Mouse (Mus musculus): Measurements from ENCODE around the gene Midn. TPM values are rescaled to one million over a fixed set of nuclear protein-coding genes. Genes with fewer than 3 reads are reported as not detected.

Midn gene
- 42.1 and 54.5 TPM in 2 replicates for polyA plus RNA-seq (2016; fragmentation: Nextera tagmentation; extraction: Ambion mirVana)

DNA sequence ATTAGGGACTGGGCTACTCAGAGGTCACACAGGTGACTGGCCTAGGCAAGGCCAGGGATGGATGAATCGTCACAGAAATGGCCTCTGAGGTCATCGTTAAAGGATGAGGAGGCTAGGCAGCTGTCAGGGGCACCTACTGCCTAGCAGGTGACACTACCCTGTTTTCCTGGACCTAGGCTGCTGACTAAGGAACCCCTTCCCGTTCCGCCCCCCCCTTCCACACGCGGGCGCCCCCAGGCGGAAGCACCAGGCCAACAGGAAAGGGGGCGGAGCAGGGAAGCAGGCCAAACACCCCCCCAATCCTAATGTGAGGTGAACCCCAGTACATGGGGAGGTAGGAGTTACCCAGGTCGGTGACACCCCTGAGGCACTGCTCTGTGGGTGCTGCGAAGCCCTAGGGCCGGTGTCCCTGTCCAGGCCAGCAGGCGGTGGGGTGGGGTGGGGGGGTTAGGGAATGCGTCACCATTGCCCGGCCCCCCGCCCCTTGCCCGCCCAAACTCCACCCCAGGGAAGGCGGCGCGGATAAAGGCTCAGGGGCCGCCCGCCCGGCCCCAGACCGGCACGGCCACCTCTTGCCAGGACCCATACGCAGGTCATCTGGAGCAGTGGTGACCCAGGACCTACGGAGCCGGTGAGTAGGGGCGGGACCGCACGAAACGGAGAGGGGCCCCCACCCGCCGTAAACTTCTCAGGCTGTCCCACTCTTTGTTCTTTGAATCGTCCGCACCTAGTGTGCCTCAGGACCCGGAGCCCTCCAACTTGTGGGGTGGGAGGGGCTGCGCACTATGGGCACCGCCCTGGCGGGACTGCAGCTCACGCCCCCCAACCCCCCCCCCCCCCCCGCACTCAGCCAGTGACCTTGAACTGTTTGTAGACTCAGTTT lies at the start of gene Midn:
Midn (plus strand) TSS at position 554 of the 883 bp plus-strand sequence.
- H3K36me3 ChIP-seq, result peaks cover 40% of the 10 kb centered on the region
- WGBS, result under 1% methylated on average over 42 of the region's 42 CpGs

DNA sequence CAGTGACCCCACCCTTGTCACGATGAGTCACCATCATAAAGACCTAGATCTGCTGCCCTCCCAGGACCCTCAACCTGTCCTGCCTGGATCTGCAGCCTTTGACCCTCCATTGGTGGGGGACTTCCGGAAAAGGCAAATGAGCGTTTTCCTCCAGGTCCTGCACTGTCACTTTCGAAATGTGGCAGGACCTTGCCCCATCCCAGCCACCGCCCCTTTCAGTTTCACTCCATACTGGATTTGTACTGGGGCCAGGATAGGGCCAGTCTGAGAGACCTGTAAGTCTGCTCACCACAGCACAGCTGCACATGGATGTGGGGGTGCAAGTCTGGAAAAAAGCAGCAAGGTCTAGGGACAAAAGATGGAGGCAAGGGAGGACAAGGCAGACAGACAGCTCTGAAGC lies 49.4 kb upstream of the Midn start:
- WGBS, result 91% methylated on average over 5 of the region's 5 CpGs
- Histone ChIP-seq H3K36me3 (no peaks in the 10 kb centered on the region; the same call in 1 of the 2 replicates), H3K27me3 (no peaks in the 10 kb centered on the region), H3K4me2 (replicated peaks) (no peak overlapping the region), H3K4me1 (peaks cover 32% of the 10 kb centered on the region), H3K9ac (no peak overlapping the region), H3K27ac (no peak overlapping the region), H3K4me3 (no peak overlapping the region), H3K9me3 (replicated peaks) (no peaks in the 10 kb centered on the region)
- ATAC-seq (ENCODE audit: low FRiP score), result no peak

More for the DNA sequence above, at the start of gene Midn:
- H3K9ac ChIP-seq, result peak within 1 kb of the TSS; percentile 91
- ATAC-seq (ENCODE audit: low FRiP score), result peak; percentile 24
- peak within 1 kb of the TSS; percentile 97 for H3K27ac ChIP-seq
- peak within 1 kb of the TSS; percentile 99 for H3K4me3 ChIP-seq
- H3K4me1 ChIP-seq, result peaks cover 38% of the 10 kb centered on the region
- H3K4me2 ChIP-seq (replicated peaks), result peak within 1 kb of the TSS; percentile 72
- no peaks in the 10 kb centered on the region for H3K27me3 ChIP-seq
- no peaks in the 10 kb centered on the region for H3K9me3 ChIP-seq (replicated peaks)

DNA sequence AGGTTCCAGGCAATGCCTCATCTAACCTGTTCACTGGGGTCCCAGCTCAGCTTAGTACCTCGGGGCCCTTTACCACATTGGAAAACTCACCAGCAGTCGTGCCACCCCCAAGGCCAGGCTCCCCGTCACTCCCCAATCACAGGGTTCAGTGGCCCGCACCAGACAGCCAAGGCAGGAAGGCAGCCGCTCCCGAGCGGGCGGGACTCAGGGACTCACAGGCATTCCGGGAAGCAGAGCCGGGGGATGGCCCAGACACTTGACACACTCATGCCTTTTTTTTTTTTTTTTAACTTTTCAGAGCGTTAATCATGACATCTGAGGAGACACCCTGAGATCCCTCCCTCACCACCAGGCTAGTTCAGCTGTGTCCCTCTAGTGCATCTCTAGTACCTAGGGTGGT lies 47.1 kb upstream of the Midn start:
- Histone ChIP-seq H3K9ac (no peak overlapping the region), H3K9me3 (replicated peaks) (no peaks in the 10 kb centered on the region), H3K27ac (no peak overlapping the region), H3K4me1 (peaks cover 28% of the 10 kb centered on the region), H3K36me3 (no peaks in the 10 kb centered on the region; the same call in 1 of the 2 replicates), H3K27me3 (no peaks in the 10 kb centered on the region), H3K4me2 (replicated peaks) (peak overlapping the region; percentile 95), H3K4me3 (no peak overlapping the region)
- ATAC-seq (ENCODE audit: low FRiP score), result no peak
- 68% methylated on average over 11 of the region's 11 CpGs for WGBS

GRCm38 (mm10) chr10:80102216-80102915 lies 45.7 kb upstream of the Midn start:
- under 1% methylated on average over 44 of the region's 59 CpGs for WGBS
- H3K27me3 ChIP-seq, result no peaks in the 10 kb centered on the region
- peaks cover 24% of the 10 kb centered on the region for H3K4me1 ChIP-seq
- H3K9ac ChIP-seq, result peak overlapping the region; percentile 91
- peak overlapping the region; percentile 95 for H3K4me2 ChIP-seq (replicated peaks)
- H3K27ac ChIP-seq, result peak overlapping the region; percentile 57; the same call in 1 of the 2 replicates
- no peaks in the 10 kb centered on the region; the same call in 1 of the 2 replicates for H3K36me3 ChIP-seq
- no peaks in the 10 kb centered on the region for H3K9me3 ChIP-seq (replicated peaks)
- ATAC-seq (ENCODE audit: low FRiP score), result peak; percentile 81
- peak overlapping the region; percentile 94 for H3K4me3 ChIP-seq

DNA sequence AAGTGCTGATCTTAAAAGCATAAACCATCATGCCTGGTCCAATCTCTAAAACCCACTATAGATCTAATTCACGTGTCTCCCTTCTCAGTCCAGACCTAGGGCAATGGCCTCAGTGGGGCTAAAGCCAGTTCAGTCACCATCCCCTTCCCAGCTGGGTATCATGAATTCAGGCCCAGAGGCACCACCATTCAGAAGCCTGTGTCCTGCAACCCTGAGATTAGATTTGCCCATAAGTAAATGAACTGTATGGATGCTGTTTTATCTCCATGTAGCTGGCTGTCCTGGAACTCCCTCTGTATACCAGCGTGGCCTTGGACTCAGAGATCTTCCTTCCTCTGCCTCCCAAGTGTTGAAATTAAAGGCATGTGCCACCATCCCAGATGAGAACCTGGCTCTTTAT lies 45.0 kb upstream of the Midn start:
- no peak for ATAC-seq (ENCODE audit: low FRiP score)
- Histone ChIP-seq H3K9ac (peak overlapping the region; percentile 91; the same call in 1 of the 2 replicates), H3K4me1 (peaks cover 17% of the 10 kb centered on the region), H3K4me3 (peak overlapping the region; percentile 94), H3K36me3 (no peaks in the 10 kb centered on the region; the same call in 1 of the 2 replicates), H3K9me3 (replicated peaks) (no peaks in the 10 kb centered on the region), H3K4me2 (replicated peaks) (peak overlapping the region; percentile 95; the same call in 1 of the 2 replicates), H3K27ac (peak overlapping the region; percentile 57; the same call in 1 of the 2 replicates), H3K27me3 (no peaks in the 10 kb centered on the region)
- WGBS, result 83% methylated on average over 2 of the region's 2 CpGs

- H3K9ac ChIP-seq, result no peak overlapping the region
- H3K9me3 ChIP-seq (replicated peaks), result no peaks in the 10 kb centered on the region
- no peak overlapping the region for H3K27ac ChIP-seq
- ATAC-seq (ENCODE audit: low FRiP score), result no peak
- H3K4me1 ChIP-seq, result peaks cover 17% of the 10 kb centered on the region
- H3K4me2 ChIP-seq (replicated peaks), result no peak overlapping the region
- H3K27me3 ChIP-seq, result no peaks in the 10 kb centered on the region
- WGBS, result 77% methylated on average over 3 of the region's 3 CpGs
- no peaks in the 10 kb centered on the region for H3K36me3 ChIP-seq
- no peak overlapping the region for H3K4me3 ChIP-seq
Observed at GRCm38 (mm10) chr10:80104181-80104580, 43.9 kb upstream of the Midn start.

- Histone ChIP-seq H3K36me3 (no peaks in the 10 kb centered on the region), H3K4me3 (no peak within 1 kb of the TSS), H3K9me3 (replicated peaks) (no peaks in the 10 kb centered on the region), H3K9ac (no peak within 1 kb of the TSS; the same call in none of the 2 replicates), H3K27ac (no peak within 1 kb of the TSS), H3K27me3 (no peaks in the 10 kb centered on the region), H3K4me1 (peaks cover 12% of the 10 kb centered on the region), H3K4me2 (replicated peaks) (no peak within 1 kb of the TSS)
- no peak for ATAC-seq (ENCODE audit: low FRiP score)
- 69% methylated on average over 5 of the region's 5 CpGs for WGBS
Observed at GRCm38 (mm10) chr10:80105460-80105859, 42.6 kb upstream of the Midn start, which contains the start of gene Sbno2. Sbno2 (minus strand) TSS chr10:80105571.

- Histone ChIP-seq H3K9me3 (replicated peaks) (no peaks in the 10 kb centered on the region), H3K9ac (no peak overlapping the region; the same call in none of the 2 replicates), H3K4me3 (no peak overlapping the region), H3K27ac (no peak overlapping the region), H3K4me2 (replicated peaks) (no peak overlapping the region), H3K27me3 (no peaks in the 10 kb centered on the region), H3K4me1 (peaks cover 10% of the 10 kb centered on the region), H3K36me3 (no peaks in the 10 kb centered on the region)
- WGBS, result 68% methylated on average over 5 of the region's 5 CpGs
- ATAC-seq (ENCODE audit: low FRiP score), result no peak
Observed at GRCm38 (mm10) chr10:80105926-80106325, 42.1 kb upstream of the Midn start.

DNA sequence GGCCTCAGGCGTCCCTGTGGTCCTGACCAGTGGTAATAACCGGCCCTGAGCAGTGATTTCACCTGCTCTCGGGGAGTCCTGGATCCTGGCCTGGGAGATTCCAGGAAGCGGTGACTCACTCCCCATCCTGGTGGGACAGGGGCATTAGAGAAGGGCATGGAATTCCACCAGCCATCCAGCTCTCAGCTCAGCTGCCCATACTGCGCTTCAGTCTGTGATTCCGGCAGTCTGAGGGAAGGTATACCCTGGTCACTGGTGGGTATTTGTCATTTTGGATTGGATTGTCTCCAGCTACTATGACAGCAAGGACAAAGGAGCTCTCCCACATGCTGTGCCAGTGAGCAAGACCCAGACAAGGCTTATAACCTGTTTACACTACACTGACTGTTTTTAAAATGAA lies 40.4 kb upstream of the Midn start:
- H3K9me3 ChIP-seq (replicated peaks), result no peaks in the 10 kb centered on the region
- H3K27me3 ChIP-seq, result no peaks in the 10 kb centered on the region
- no peak overlapping the region for H3K4me2 ChIP-seq (replicated peaks)
- no peaks in the 10 kb centered on the region; the same call in 1 of the 2 replicates for H3K4me1 ChIP-seq
- H3K27ac ChIP-seq, result no peak overlapping the region
- no peak overlapping the region for H3K4me3 ChIP-seq
- WGBS, result 64% methylated on average over 6 of the region's 6 CpGs
- H3K36me3 ChIP-seq, result no peaks in the 10 kb centered on the region
- ATAC-seq (ENCODE audit: low FRiP score), result no peak
- no peak overlapping the region for H3K9ac ChIP-seq

DNA sequence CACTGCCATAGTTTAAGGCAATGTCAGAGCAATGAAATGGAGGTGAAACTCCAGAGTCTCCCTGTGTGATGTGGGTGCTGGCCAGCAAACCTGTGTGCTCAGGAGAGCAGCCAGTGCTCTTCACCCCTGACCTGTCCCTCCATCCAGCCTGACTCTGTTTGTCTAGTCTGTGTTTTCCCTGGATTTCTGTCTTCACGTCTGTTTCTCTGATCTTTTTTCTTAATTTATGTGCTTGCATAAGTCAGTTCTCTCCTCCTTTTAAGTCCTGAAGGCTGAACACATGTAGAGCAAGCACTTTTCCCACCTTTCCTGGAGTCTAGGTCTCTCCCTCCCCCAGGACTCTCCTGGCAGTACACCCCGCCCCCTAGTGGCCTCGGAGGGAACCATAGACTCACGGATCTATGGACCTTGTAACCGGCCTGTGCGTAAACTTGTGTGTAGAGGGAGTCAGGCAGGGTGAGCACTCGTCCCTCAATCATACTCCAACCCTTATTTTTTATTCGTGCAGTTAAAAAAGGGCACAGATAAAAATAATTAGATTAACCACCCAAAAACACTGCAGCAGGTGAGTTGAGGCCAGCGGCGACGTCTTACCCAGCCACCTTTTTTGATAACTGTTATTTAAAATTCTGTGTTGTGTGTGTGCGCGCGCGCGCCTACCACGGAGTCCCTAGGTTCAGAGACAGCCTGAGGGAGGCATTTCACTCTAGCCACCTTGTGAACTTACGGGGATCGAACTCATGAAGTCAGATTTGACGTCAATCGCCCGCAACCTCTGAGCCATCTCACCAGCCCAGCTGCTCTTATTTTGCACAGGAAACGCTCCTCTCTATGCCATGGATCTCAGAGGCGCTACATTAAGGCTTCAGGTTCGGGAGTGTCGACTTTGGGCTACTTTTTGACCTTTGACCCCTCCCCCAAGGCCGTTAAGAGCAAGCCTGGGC lies 33.5 kb upstream of the Midn start:
- Histone ChIP-seq H3K4me3 (peak overlapping the region; percentile 94), H3K4me2 (replicated peaks) (peak overlapping the region; percentile 53), H3K27me3 (no peaks in the 10 kb centered on the region), H3K4me1 (peaks cover 33% of the 10 kb centered on the region), H3K27ac (peak overlapping the region; percentile 81), H3K9ac (peak overlapping the region; percentile 27; the same call in 1 of the 2 replicates), H3K36me3 (peaks cover 15% of the 10 kb centered on the region), H3K9me3 (replicated peaks) (no peaks in the 10 kb centered on the region)
- ATAC-seq (ENCODE audit: low FRiP score), result peak; percentile 39
- 3% methylated on average over 27 of the region's 27 CpGs for WGBS

- Histone ChIP-seq H3K9ac (peak within 1 kb of the TSS; percentile 91), H3K27me3 (no peaks in the 10 kb centered on the region), H3K4me3 (peak within 1 kb of the TSS; percentile 94), H3K9me3 (replicated peaks) (no peaks in the 10 kb centered on the region), H3K4me1 (peaks cover 38% of the 10 kb centered on the region), H3K4me2 (replicated peaks) (peak within 1 kb of the TSS; percentile 99), H3K27ac (peak within 1 kb of the TSS; percentile 81), H3K36me3 (peaks cover 23% of the 10 kb centered on the region)
- WGBS, result under 1% methylated on average over 70 of the region's 70 CpGs
- peak; percentile 97 for ATAC-seq (ENCODE audit: low FRiP score)
Observed at GRCm38 (mm10) chr10:80115290-80115943, 32.7 kb upstream of the Midn start, which contains the start of gene Stk11. Stk11 (plus strand) TSS chr10:80115803.
